Mouse (Mus musculus) myocyte (in vitro differentiated cells): ENCODE results near the gene Olfr938. TPM values are rescaled to one million over a fixed set of nuclear protein-coding genes. Genes with fewer than 3 reads are reported as not detected.

ENCODE experiments used
- H3K27me3 ChIP-seq: one replicate; pipeline ENCODE4 v1.6.1; 2011; ENCODE audit not compliant: control insufficient read depth, insufficient read depth, insufficient read length
- H3K36me3 ChIP-seq: one replicate; pipeline ENCODE4 v1.6.1; 2011; ENCODE audit not compliant: control insufficient read depth, insufficient read depth
- H3K4me2 ChIP-seq: one replicate; pipeline ENCODE4 v1.6.1; 2011; ENCODE audit warnings: low read depth, control low read depth
- H3K4me3 ChIP-seq: one replicate; pipeline ENCODE4 v1.5.1; 2011; ENCODE audit warnings: mild to moderate bottlenecking, control low read depth, moderate library complexity
- H3K79me2 ChIP-seq: one replicate; pipeline ENCODE4 v1.6.1; 2011; ENCODE audit not compliant: control insufficient read depth, insufficient read depth
- H3ac ChIP-seq: one replicate; pipeline ENCODE4 v1.6.1; 2011; ENCODE audit not compliant: control insufficient read depth, insufficient read length
- CEBPB ChIP-seq: IDR thresholded peaks from 2 replicates; pipeline ENCODE4 v1.6.1; 2011; ENCODE audit warnings: mild to moderate bottlenecking, moderate library complexity; ENCODE audit not compliant: poor library complexity, insufficient read depth, severe bottlenecking
- E2F4 ChIP-seq: IDR thresholded peaks from one replicate; pipeline ENCODE4 v1.6.1; 2011; ENCODE audit warnings: mild to moderate bottlenecking, control low read depth, moderate library complexity; ENCODE audit not compliant: insufficient read depth
- MAX ChIP-seq: IDR thresholded peaks from one replicate; pipeline ENCODE4 v1.6.1; 2011; ENCODE audit warnings: low read depth, mild to moderate bottlenecking, control low read depth
- MYOD1 ChIP-seq, 3 experiments: IDR thresholded peaks; one replicate each; pipeline ENCODE4 v1.6.1; 2011; ENCODE audit warnings: control low read depth in 2 of 3, low read depth in 2 of 3, mild to moderate bottlenecking in 2 of 3, moderate library complexity in 1 of 3; ENCODE audit not compliant: insufficient read length in 2 of 3, control insufficient read depth in 1 of 3
- MYOG ChIP-seq, 3 experiments: IDR thresholded peaks; one replicate each; pipeline ENCODE4 v1.6.1; 2011; ENCODE audit warnings: control low read depth in 2 of 3, low read depth in 2 of 3, mild to moderate bottlenecking in 2 of 3; ENCODE audit not compliant: insufficient read length in 2 of 3, control insufficient read depth in 1 of 3, insufficient read depth in 1 of 3
- POLR2A ChIP-seq: IDR thresholded peaks from one replicate; pipeline ENCODE4 v1.6.1; 2011; ENCODE audit warnings: low read depth, mild to moderate bottlenecking, control low read depth, moderate library complexity; ENCODE audit not compliant: insufficient read length
- POLR2AphosphoS2 ChIP-seq: IDR thresholded peaks from one replicate; pipeline ENCODE4 v1.6.1; 2011; ENCODE audit warnings: low read depth, control low read depth; ENCODE audit not compliant: insufficient read length
- REST ChIP-seq: IDR thresholded peaks from one replicate; pipeline ENCODE4 v1.6.1; 2011; ENCODE audit warnings: mild to moderate bottlenecking, control low read depth, moderate library complexity; ENCODE audit not compliant: insufficient read depth, insufficient read length
- SRF ChIP-seq: IDR thresholded peaks from one replicate; pipeline ENCODE4 v1.6.1; 2011; ENCODE audit warnings: low read depth; ENCODE audit not compliant: control insufficient read depth, insufficient read length
- TCF12 ChIP-seq: IDR thresholded peaks from one replicate; pipeline ENCODE4 v1.6.1; 2011; ENCODE audit warnings: mild to moderate bottlenecking, control low read depth; ENCODE audit not compliant: poor library complexity, insufficient read depth, severe bottlenecking
- TCF3 ChIP-seq: IDR thresholded peaks from one replicate; pipeline ENCODE4 v1.6.1; 2011; ENCODE audit warnings: low read depth, control low read depth; ENCODE audit not compliant: insufficient read length
- USF1 ChIP-seq: IDR thresholded peaks from one replicate; pipeline ENCODE4 v1.6.1; 2011; ENCODE audit warnings: low read depth, mild to moderate bottlenecking, control low read depth, moderate library complexity
- polyA plus RNA-seq: library from polyadenylated mRNA; unstranded; fragments of >200 nt; fragmentation: generic; extraction: Trizol; gene quantifications from one replicate; pipeline ENCODE4 v1.2.1, GENCODE M21; 2012; ENCODE audit warnings: missing spikeins

The Olfr938 gene
- not detected for polyA plus RNA-seq

DNA sequence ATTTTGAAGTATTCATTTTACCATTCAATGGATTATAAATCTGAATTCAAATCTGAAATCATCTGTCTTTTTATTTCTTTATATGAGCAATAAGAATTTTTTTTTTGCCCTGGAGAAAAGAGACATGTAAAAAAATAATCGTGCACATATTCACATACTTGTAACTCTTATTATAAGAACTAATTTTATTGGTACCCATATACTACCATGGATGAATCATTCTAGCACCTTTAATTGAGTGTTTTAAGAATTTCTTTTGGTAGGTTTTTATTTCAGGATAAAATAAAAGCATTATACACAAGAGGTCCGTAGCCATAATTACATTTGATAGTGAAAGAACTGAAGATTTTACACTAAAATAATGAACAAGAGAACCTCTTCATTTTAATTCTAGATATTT lies at the start of gene Olfr938:
Olfr938 (minus strand) TSS at position 101 of the 400 bp plus-strand sequence.
- H3K4me2 ChIP-seq: no peak within 1 kb of the TSS
- no peak within 1 kb of the TSS for H3ac ChIP-seq
- H3K27me3 ChIP-seq: no peaks in the 10 kb centered on the region
- H3K36me3 ChIP-seq: no peaks in the 10 kb centered on the region
- no peaks in the 10 kb centered on the region for H3K79me2 ChIP-seq
- no peak for TF ChIP-seq TCF12
- TF ChIP-seq SRF: no peak
- no peak for TF ChIP-seq USF1
- TF ChIP-seq CEBPB: no peak
- TF ChIP-seq POLR2A: no peak
- H3K4me3 ChIP-seq: no peak within 1 kb of the TSS

DNA sequence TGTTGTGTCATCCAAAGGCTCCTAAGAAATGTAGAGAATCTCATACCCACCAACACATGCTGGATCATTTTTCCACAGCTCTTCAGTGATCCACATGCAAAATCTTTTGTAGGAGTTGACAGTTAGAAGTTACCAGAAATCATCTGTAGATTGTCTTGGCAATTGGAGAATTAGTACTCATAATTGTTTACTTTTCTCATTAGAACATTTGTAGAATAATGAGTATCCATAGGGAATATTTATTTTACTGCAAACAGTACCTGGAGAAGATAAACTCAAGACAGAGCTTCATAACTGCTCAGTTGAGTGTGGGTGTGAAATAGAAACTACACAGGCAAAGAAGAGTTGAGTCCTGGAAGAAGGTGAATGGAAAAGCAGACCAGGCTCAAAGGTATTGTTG lies 49.1 kb upstream of the Olfr938 start, which contains the start of gene Olfr27:
Olfr27 (plus strand) TSS at position 301 of the 400 bp plus-strand sequence.
- Histone ChIP-seq H3ac (no peak within 1 kb of the TSS), H3K4me2 (no peak within 1 kb of the TSS), H3K79me2 (no peaks in the 10 kb centered on the region), H3K36me3 (no peaks in the 10 kb centered on the region), H3K27me3 (no peaks in the 10 kb centered on the region), H3K4me3 (no peak within 1 kb of the TSS)
- TF ChIP-seq TCF3 (no peak), REST (no peak), MAX (no peak), MYOD1 (IDR thresholded peaks at IDR 0.05; ENCODE audit: control insufficient read depth in 1 of 3, insufficient read length in 2 of 3, low read depth in 2 of 3) (no peak), MYOG (IDR thresholded peaks at IDR 0.05; ENCODE audit: control insufficient read depth in 1 of 3, insufficient read depth in 1 of 3, insufficient read length in 2 of 3, low read depth in 2 of 3) (no peak), CEBPB (no peak), TCF12 (no peak), USF1 (no peak), POLR2A (no peak), E2F4 (no peak), SRF (no peak), POLR2AphosphoS2 (no peak)

DNA sequence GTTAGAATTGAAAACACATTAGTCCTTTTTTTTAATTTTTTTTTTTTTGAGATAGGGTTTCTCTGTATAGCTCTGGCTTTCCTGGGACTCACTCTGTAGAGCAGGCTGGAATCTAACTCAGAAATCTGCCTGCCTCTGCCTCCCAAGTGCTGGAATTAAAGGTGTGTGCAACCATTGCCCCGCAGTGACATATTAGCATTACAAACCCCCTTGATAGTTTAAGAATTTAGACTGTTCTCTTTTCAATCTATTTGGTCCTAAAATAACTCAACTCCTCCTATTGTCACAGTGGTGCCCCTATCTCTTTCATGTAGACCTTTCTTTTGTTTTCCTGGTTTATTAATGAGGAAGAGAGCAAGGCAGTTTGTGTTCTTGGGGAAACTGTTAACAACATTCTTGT lies 48.6 kb upstream of the Olfr938 start:
- Histone ChIP-seq H3K27me3 (no peaks in the 10 kb centered on the region), H3K79me2 (no peaks in the 10 kb centered on the region), H3ac (no peak overlapping the region), H3K4me2 (no peak overlapping the region), H3K4me3 (no peak overlapping the region), H3K36me3 (no peaks in the 10 kb centered on the region)
- TF ChIP-seq MYOG (IDR thresholded peaks at IDR 0.05; ENCODE audit: control insufficient read depth in 1 of 3, insufficient read depth in 1 of 3, insufficient read length in 2 of 3, low read depth in 2 of 3): no peak
- TF ChIP-seq USF1: no peak
- no peak for TF ChIP-seq POLR2A
- TF ChIP-seq POLR2AphosphoS2: no peak
- TF ChIP-seq MAX: no peak
- TF ChIP-seq TCF12: no peak
- TF ChIP-seq REST: no peak
- TF ChIP-seq MYOD1 (IDR thresholded peaks at IDR 0.05; ENCODE audit: control insufficient read depth in 1 of 3, insufficient read length in 2 of 3, low read depth in 2 of 3): no peak
- TF ChIP-seq SRF: no peak

DNA sequence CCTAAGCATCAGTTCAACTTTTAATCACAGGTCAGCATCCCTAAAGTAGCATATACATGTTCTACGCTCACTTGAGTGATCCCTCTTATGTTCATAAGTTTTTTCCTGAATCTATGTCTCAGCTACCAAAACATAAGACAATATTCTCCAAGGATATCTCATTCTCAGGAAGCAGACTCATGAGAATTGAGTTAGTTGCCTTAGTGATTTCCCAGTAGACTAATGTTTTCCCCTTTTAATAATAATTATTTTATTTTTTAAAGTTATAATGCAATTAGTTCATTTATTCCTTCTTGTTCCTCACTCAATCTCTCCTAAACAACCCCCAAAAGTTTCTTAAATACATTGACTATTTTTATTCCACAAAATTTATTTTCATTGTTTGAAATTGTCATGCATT lies 13.8 kb downstream of the Olfr938 start, which contains the start of gene Olfr937:
Olfr937 (minus strand) TSS at position 101 of the 400 bp plus-strand sequence.
- TF ChIP-seq USF1 (no peak), REST (no peak), TCF12 (no peak), MYOD1 (IDR thresholded peaks at IDR 0.05; ENCODE audit: control insufficient read depth in 1 of 3, insufficient read length in 2 of 3, low read depth in 2 of 3) (no peak), SRF (no peak), TCF3 (no peak), CEBPB (no peak)
- Histone ChIP-seq H3K36me3 (no peaks in the 10 kb centered on the region), H3K27me3 (no peaks in the 10 kb centered on the region), H3K4me2 (no peak within 1 kb of the TSS), H3K4me3 (no peak within 1 kb of the TSS), H3K79me2 (no peaks in the 10 kb centered on the region), H3ac (no peak within 1 kb of the TSS)

Other genes starting within 250 kb of the Olfr938 start
- not detected for gene Olfr924, start 234.4 kb downstream of the Olfr938 start, polyA plus RNA-seq
- not detected for gene Olfr26, start 223.8 kb downstream of the Olfr938 start, polyA plus RNA-seq
- not detected for gene Olfr926, start 201.8 kb downstream of the Olfr938 start, polyA plus RNA-seq
- gene Olfr930, start 149.1 kb downstream of the Olfr938 start, polyA plus RNA-seq: not detected
- not detected for gene Olfr933, start 106.6 kb downstream of the Olfr938 start, polyA plus RNA-seq
- gene Olfr934, start 90.6 kb downstream of the Olfr938 start, polyA plus RNA-seq: not detected
- gene Olfr935, start 79.2 kb downstream of the Olfr938 start, polyA plus RNA-seq: not detected
- not detected for gene Olfr146, start 55.5 kb downstream of the Olfr938 start, polyA plus RNA-seq
- gene Olfr937, start 13.9 kb downstream of the Olfr938 start, polyA plus RNA-seq: not detected
- not detected for gene Olfr27, start 49.2 kb upstream of the Olfr938 start, polyA plus RNA-seq
- not detected for gene Olfr943, start 87.4 kb upstream of the Olfr938 start, polyA plus RNA-seq
- gene Olfr944, start 123.0 kb upstream of the Olfr938 start, polyA plus RNA-seq: not detected
- gene Olfr1537, start 171.1 kb upstream of the Olfr938 start, polyA plus RNA-seq: not detected
- gene Olfr945, start 197.9 kb upstream of the Olfr938 start, polyA plus RNA-seq: not detected
- gene Olfr948, start 247.2 kb upstream of the Olfr938 start, polyA plus RNA-seq: not detected